Mouse (Mus musculus) left cerebral cortex, postnatal 14 days (tissue): ENCODE data around the gene Pomt2. TPM values are rescaled to one million over a fixed set of nuclear protein-coding genes. Genes with fewer than 3 reads are reported as not detected.

Source experiments
- DNase-seq, 2 experiments: peaks; one replicate each; pipeline ENCODE4 v3.0.0; 2021 to 2022; ENCODE audit warnings: low spot score in 2 of 2, mixed read lengths in 1 of 2
- intact Hi-C: fragments of 180-260 bp; cut with DNase I; formaldehyde crosslinking; loops from one replicate; pipeline ENCODE4 v1.15.1; 2025
- total RNA-seq, 2 experiments: library from RNA; stranded (reverse); gene quantifications; 2 replicates each; pipeline ENCODE4 v1.2.3; 2021

Pomt2 gene
- total RNA-seq, 2 experiments from 2014 or later, result 20.0 to 21.6 TPM

- no peak for DNase-seq
- intact Hi-C loops, result loop anchor here (10.0 kb wide), 1 partner anchor 203 kb away; no protein-coding TSS in a partner anchor
Observed at GRCm38 (mm10) chr12:87132210-87132609, 15.6 kb downstream of the Pomt2 start.

- intact Hi-C loops, result loop anchor here (10.0 kb wide), 1 partner anchor 203 kb away; no protein-coding TSS in a partner anchor
- DNase-seq, result no peak
Observed at GRCm38 (mm10) chr12:87131619-87132018, 16.1 kb downstream of the Pomt2 start.

- intact Hi-C loops, result loop anchor here (10.0 kb wide), 1 partner anchor 204 kb away; no protein-coding TSS in a partner anchor
- no peak for DNase-seq
Observed at GRCm38 (mm10) chr12:87131181-87131580, 16.6 kb downstream of the Pomt2 start.

GRCm38 (mm10) chr12:87130224-87130623 is 17.5 kb downstream of the Pomt2 start:
- intact Hi-C loops, result loop anchor here (10.0 kb wide), 1 partner anchor 205 kb away; no protein-coding TSS in a partner anchor

GRCm38 (mm10) chr12:87127256-87127655 is 20.5 kb downstream of the Pomt2 start:
- no peak for DNase-seq
- intact Hi-C loops, result no loop called here

More at GRCm38 (mm10) chr12:87130224-87130623, 17.5 kb downstream of the Pomt2 start:
- DNase-seq, result no peak

- intact Hi-C loops, result no loop called here
- DNase-seq, result no peak
Observed at GRCm38 (mm10) chr12:87121918-87122589, 25.7 kb downstream of the Pomt2 start.

GRCm38 (mm10) chr12:87107357-87107977 is 40.3 kb downstream of the Pomt2 start:
- intact Hi-C loops, result no loop called here
- DNase-seq, result no peak

GRCm38 (mm10) chr12:87104796-87105195 is 43.0 kb downstream of the Pomt2 start:
- no peak for DNase-seq
- intact Hi-C loops, result no loop called here

- intact Hi-C loops, result no loop called here
- DNase-seq, result no peak
Observed at GRCm38 (mm10) chr12:87103471-87103870, 44.3 kb downstream of the Pomt2 start.

GRCm38 (mm10) chr12:87102165-87102631 is 45.6 kb downstream of the Pomt2 start, which contains the start of gene Ngb:
Ngb (minus strand) TSS chr12:87102539.
- DNase-seq, result peak in 1 of 2 experiments; percentile 34
- intact Hi-C loops, result no loop called here

GRCm38 (mm10) chr12:87100331-87100730 is 47.4 kb downstream of the Pomt2 start:
- intact Hi-C loops, result no loop called here
- no peak for DNase-seq

- DNase-seq, result peak in 1 of 2 experiments; percentile 39
- intact Hi-C loops, result no loop called here
Observed at GRCm38 (mm10) chr12:87093671-87094070, 54.1 kb downstream of the Pomt2 start.

- intact Hi-C loops, result no loop called here
- peak in 1 of 2 experiments; percentile 36 for DNase-seq
Observed at GRCm38 (mm10) chr12:87093249-87093648, 54.5 kb downstream of the Pomt2 start.

GRCm38 (mm10) chr12:87091916-87092315 is 55.9 kb downstream of the Pomt2 start:
- DNase-seq, result no peak
- intact Hi-C loops, result no loop called here

- DNase-seq, result no peak
- intact Hi-C loops, result no loop called here
Observed at GRCm38 (mm10) chr12:87089701-87090100, 58.1 kb downstream of the Pomt2 start.

- intact Hi-C loops, result no loop called here
- DNase-seq, result no peak
Observed at GRCm38 (mm10) chr12:87089255-87089654, 58.5 kb downstream of the Pomt2 start.

- peak; percentile 32 to 75 for DNase-seq
- intact Hi-C loops, result no loop called here
Observed at GRCm38 (mm10) chr12:87088331-87088730, 59.4 kb downstream of the Pomt2 start.

GRCm38 (mm10) chr12:87087236-87087635 is 60.5 kb downstream of the Pomt2 start:
- intact Hi-C loops, result no loop called here
- no peak for DNase-seq

- no peak for DNase-seq
- intact Hi-C loops, result no loop called here
Observed at GRCm38 (mm10) chr12:87082797-87083196, 65.0 kb downstream of the Pomt2 start.

- no peak for DNase-seq
- intact Hi-C loops, result no loop called here
Observed at GRCm38 (mm10) chr12:87076610-87077009, 71.2 kb downstream of the Pomt2 start.

- DNase-seq, result no peak
- intact Hi-C loops, result no loop called here
Observed at GRCm38 (mm10) chr12:87070520-87070919, 77.2 kb downstream of the Pomt2 start.
